Mouse (Mus musculus): ENCODE measurements around the gene E030018B13Rik. TPM values are rescaled to one million over a fixed set of nuclear protein-coding genes. Genes with fewer than 3 reads are reported as not detected.

Gene E030018B13Rik
- polyA plus RNA-seq, 1 experiment from 2014 or later, result not detected

- Histone ChIP-seq H3K4me1 (replicated peaks) (peaks cover 98% of the 10 kb centered on the region), H3K27me3 (no peaks in the 10 kb centered on the region), H3K4me3 (replicated peaks) (no peak overlapping the region), H3K4me2 (peak overlapping the region; percentile 39; the same call in 1 of the 2 replicates), H3K9ac (no peak overlapping the region), H3K36me3 (no peaks in the 10 kb centered on the region), H3K27ac (peak overlapping the region; percentile 76), H3K9me3 (replicated peaks) (no peaks in the 10 kb centered on the region)
- ATAC-seq (ENCODE audit: low read depth) (no peak), DNase-seq (no peak)
- 23% methylated on average over 3 of the region's 3 CpGs for WGBS (ENCODE audit: insufficient replicate concordance)
Observed at GRCm38 (mm10) chr7:63930132-63930531, 13.5 kb downstream of the E030018B13Rik start.

DNA sequence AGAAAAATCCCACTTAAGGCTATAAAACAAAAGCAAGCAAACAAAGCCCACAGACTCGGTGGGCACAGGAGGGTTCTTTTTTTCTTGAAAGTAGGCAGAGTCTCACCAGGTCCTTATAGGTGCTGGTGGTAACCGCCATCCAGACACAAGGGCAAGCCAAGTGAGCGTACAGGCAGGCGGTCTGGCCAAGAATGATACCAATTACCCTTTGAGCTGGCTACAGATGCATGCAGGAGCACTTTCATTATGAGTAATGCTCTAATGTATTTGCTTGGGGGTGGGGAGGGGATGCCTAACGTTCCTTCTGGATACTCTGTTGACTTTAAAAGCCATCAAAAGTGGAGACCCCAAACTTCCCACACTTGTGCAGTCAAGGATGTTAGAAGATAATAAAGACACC is 14.1 kb downstream of the E030018B13Rik start:
- no peak for ATAC-seq (ENCODE audit: low read depth)
- 84% methylated on average over 5 of the region's 5 CpGs for WGBS (ENCODE audit: insufficient replicate concordance)
- peak overlapping the region; percentile 76; the same call in 1 of the 2 replicates for H3K27ac ChIP-seq
- no peak overlapping the region for H3K9ac ChIP-seq
- no peak overlapping the region for H3K4me3 ChIP-seq (replicated peaks)
- no peak for DNase-seq
- no peaks in the 10 kb centered on the region for H3K36me3 ChIP-seq
- H3K27me3 ChIP-seq, result no peaks in the 10 kb centered on the region
- H3K4me1 ChIP-seq (replicated peaks), result peaks cover 98% of the 10 kb centered on the region
- H3K9me3 ChIP-seq (replicated peaks), result no peaks in the 10 kb centered on the region
- H3K4me2 ChIP-seq, result no peak overlapping the region

GRCm38 (mm10) chr7:63932461-63932860 is 15.8 kb downstream of the E030018B13Rik start:
- peak overlapping the region; percentile 100 for H3K4me2 ChIP-seq
- 55% methylated on average over 3 of the region's 3 CpGs for WGBS (ENCODE audit: insufficient replicate concordance)
- no peaks in the 10 kb centered on the region for H3K27me3 ChIP-seq
- no peaks in the 10 kb centered on the region for H3K36me3 ChIP-seq
- H3K9ac ChIP-seq, result 0 out of 2 replicates have a peak overlapping the region, but pooled peaks have one; percentile 60
- H3K4me3 ChIP-seq (replicated peaks), result no peak overlapping the region
- peaks cover 94% of the 10 kb centered on the region for H3K4me1 ChIP-seq (replicated peaks)
- DNase-seq (peak; percentile 41), ATAC-seq (ENCODE audit: low read depth) (peak; percentile 32; the same call in 1 of the 2 replicates)
- no peaks in the 10 kb centered on the region for H3K9me3 ChIP-seq (replicated peaks)
- H3K27ac ChIP-seq, result peak overlapping the region; percentile 63

GRCm38 (mm10) chr7:63933905-63934304 is 17.2 kb downstream of the E030018B13Rik start:
- 25% methylated on average over 6 of the region's 6 CpGs for WGBS (ENCODE audit: insufficient replicate concordance)
- Histone ChIP-seq H3K9me3 (replicated peaks) (no peaks in the 10 kb centered on the region), H3K4me2 (peak overlapping the region; percentile 100), H3K36me3 (no peaks in the 10 kb centered on the region), H3K9ac (peak overlapping the region; percentile 95), H3K4me3 (replicated peaks) (no peak overlapping the region; the same call in 1 of the 2 replicates), H3K4me1 (replicated peaks) (peaks cover 91% of the 10 kb centered on the region), H3K27ac (peak overlapping the region; percentile 95), H3K27me3 (no peaks in the 10 kb centered on the region)
- DNase-seq (peak; percentile 63), ATAC-seq (ENCODE audit: low read depth) (peak; percentile 5; the same call in 1 of the 2 replicates)

GRCm38 (mm10) chr7:63934530-63934929 is 17.9 kb downstream of the E030018B13Rik start:
- peak overlapping the region; percentile 95 for H3K27ac ChIP-seq
- 0 out of 2 replicates have a peak overlapping the region, but pooled peaks have one; percentile 11 for H3K4me3 ChIP-seq (replicated peaks)
- H3K36me3 ChIP-seq, result no peaks in the 10 kb centered on the region
- H3K4me1 ChIP-seq (replicated peaks), result peaks cover 87% of the 10 kb centered on the region
- no peak for DNase-seq
- WGBS (ENCODE audit: insufficient replicate concordance), result 24% methylated on average over 1 of the region's 1 CpGs
- H3K9ac ChIP-seq, result peak overlapping the region; percentile 95
- H3K9me3 ChIP-seq (replicated peaks), result no peaks in the 10 kb centered on the region
- ATAC-seq (ENCODE audit: low read depth), result no peak
- no peaks in the 10 kb centered on the region for H3K27me3 ChIP-seq
- H3K4me2 ChIP-seq, result peak overlapping the region; percentile 100

DNA sequence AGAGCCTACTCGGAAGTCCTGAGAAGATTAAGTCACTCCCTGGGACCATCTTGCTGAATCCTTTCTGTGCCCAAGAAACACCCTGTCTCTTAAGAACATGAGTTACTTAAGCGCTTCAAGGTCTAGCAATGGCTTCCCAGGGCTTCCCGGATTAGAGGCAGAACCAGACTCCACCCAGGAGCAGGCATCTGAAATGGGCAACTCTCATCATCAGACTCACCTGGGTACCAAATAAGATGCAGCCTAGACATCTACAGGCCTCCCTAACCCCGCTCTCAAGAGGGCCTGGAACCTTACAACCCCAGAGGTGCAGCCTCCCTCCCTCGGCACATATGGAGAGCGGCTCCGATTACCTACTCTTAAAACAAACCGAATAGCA is 19.1 kb downstream of the E030018B13Rik start:
- H3K27me3 ChIP-seq, result no peaks in the 10 kb centered on the region
- ATAC-seq (ENCODE audit: low read depth) (no peak), DNase-seq (no peak)
- WGBS (ENCODE audit: insufficient replicate concordance), result 37% methylated on average over 8 of the region's 8 CpGs
- H3K4me3 ChIP-seq (replicated peaks), result peak overlapping the region; percentile 89
- peaks cover 87% of the 10 kb centered on the region for H3K4me1 ChIP-seq (replicated peaks)
- no peaks in the 10 kb centered on the region for H3K36me3 ChIP-seq
- peak overlapping the region; percentile 95 for H3K9ac ChIP-seq
- H3K4me2 ChIP-seq, result peak overlapping the region; percentile 100
- H3K9me3 ChIP-seq (replicated peaks), result no peaks in the 10 kb centered on the region
- H3K27ac ChIP-seq, result peak overlapping the region; percentile 95

GRCm38 (mm10) chr7:63936188-63936985 is 19.7 kb downstream of the E030018B13Rik start:
- peaks cover 87% of the 10 kb centered on the region for H3K4me1 ChIP-seq (replicated peaks)
- 1% methylated on average over 34 of the region's 34 CpGs for WGBS (ENCODE audit: insufficient replicate concordance)

GRCm38 (mm10) chr7:63936986-63937235 is 20.3 kb downstream of the E030018B13Rik start:
- ATAC-seq (ENCODE audit: low read depth) (no peak), DNase-seq (no peak)
- no peaks in the 10 kb centered on the region for H3K27me3 ChIP-seq
- peak overlapping the region; percentile 89 for H3K4me3 ChIP-seq (replicated peaks)
- WGBS (ENCODE audit: insufficient replicate concordance), result 2% methylated on average over 11 of the region's 11 CpGs
- peak overlapping the region; percentile 95 for H3K27ac ChIP-seq
- peak overlapping the region; percentile 100 for H3K4me2 ChIP-seq
- peak overlapping the region; percentile 95 for H3K9ac ChIP-seq
- peaks cover 87% of the 10 kb centered on the region for H3K4me1 ChIP-seq (replicated peaks)
- H3K9me3 ChIP-seq (replicated peaks), result no peaks in the 10 kb centered on the region
- H3K36me3 ChIP-seq, result no peaks in the 10 kb centered on the region

More at GRCm38 (mm10) chr7:63936188-63936985, 19.7 kb downstream of the E030018B13Rik start:
- peak overlapping the region; percentile 95 for H3K9ac ChIP-seq
- no peaks in the 10 kb centered on the region for H3K27me3 ChIP-seq
- no peaks in the 10 kb centered on the region for H3K36me3 ChIP-seq
- peak overlapping the region; percentile 95 for H3K27ac ChIP-seq
- DNase-seq (peak; percentile 78), ATAC-seq (ENCODE audit: low read depth) (no peak)
- peak overlapping the region; percentile 89 for H3K4me3 ChIP-seq (replicated peaks)
- H3K9me3 ChIP-seq (replicated peaks), result no peaks in the 10 kb centered on the region
- peak overlapping the region; percentile 100 for H3K4me2 ChIP-seq

- Histone ChIP-seq H3K27ac (peak overlapping the region; percentile 95), H3K4me1 (replicated peaks) (peaks cover 88% of the 10 kb centered on the region), H3K4me3 (replicated peaks) (peak overlapping the region; percentile 89), H3K9ac (peak overlapping the region; percentile 95), H3K4me2 (peak overlapping the region; percentile 100), H3K36me3 (no peaks in the 10 kb centered on the region), H3K9me3 (replicated peaks) (no peaks in the 10 kb centered on the region), H3K27me3 (no peaks in the 10 kb centered on the region)
- peak; percentile 24 for ATAC-seq (ENCODE audit: low read depth)
- under 1% methylated on average over 82 of the region's 88 CpGs for WGBS (ENCODE audit: insufficient replicate concordance)
- DNase-seq, result peak; percentile 80
Observed at GRCm38 (mm10) chr7:63937236-63938065, 20.8 kb downstream of the E030018B13Rik start.

DNA sequence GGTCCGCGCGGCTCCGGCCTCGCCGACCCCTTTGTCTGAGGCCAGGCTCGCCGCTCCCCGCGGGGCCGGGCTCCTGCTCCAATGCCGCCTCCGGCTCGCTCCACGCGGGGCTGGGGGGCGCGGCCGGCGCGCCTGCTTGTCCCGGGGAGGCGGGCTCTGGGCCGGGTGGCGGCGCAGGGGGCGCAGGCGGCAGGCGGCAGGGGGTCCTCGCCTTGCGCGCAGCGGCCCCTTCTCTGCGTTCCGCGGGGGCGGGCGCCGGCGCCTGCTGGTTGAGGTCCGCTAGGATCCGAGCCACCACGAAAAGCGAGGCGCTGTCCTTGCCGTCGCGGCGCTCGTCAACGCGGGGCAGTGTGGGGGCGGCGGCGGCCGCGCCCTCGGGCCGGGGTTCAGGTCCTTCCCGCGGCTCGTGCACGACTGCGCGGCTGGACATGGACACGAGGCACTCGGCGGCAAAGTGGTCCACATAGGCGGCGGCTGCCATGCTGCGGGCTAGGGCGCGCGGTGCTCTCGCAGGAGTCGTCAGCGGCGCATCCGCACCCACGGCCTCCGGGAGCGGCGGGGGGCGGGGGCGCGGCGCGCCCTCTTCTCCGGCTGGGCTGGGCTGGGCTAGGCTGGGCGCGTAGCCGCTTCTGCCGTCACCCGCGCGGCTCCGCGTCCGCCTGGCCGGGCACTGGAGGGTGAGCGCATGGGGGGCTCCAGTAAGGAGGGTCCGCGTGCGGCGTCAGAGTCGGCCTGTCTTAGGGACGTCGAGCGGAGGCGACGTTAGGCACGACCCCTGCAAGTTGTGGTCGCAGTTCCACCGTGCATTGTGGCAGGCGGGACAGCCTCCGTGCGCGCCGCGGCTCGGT is 21.6 kb downstream of the E030018B13Rik start:
- H3K36me3 ChIP-seq, result no peaks in the 10 kb centered on the region
- peaks cover 80% of the 10 kb centered on the region for H3K4me1 ChIP-seq (replicated peaks)
- ATAC-seq (ENCODE audit: low read depth), result peak; percentile 47
- no peaks in the 10 kb centered on the region for H3K27me3 ChIP-seq
- H3K4me3 ChIP-seq (replicated peaks), result peak overlapping the region; percentile 89
- peak overlapping the region; percentile 95 for H3K9ac ChIP-seq
- H3K27ac ChIP-seq, result peak overlapping the region; percentile 95
- peak overlapping the region; percentile 100 for H3K4me2 ChIP-seq
- H3K9me3 ChIP-seq (replicated peaks), result no peaks in the 10 kb centered on the region
- no peak for DNase-seq
- under 1% methylated on average over 77 of the region's 121 CpGs for WGBS (ENCODE audit: insufficient replicate concordance)
